Mouse (Mus musculus) left cerebral cortex, adult 8-10 months (tissue): ENCODE data around the gene Rasl12. TPM values are rescaled to one million over a fixed set of nuclear protein-coding genes. Genes with fewer than 3 reads are reported as not detected.

Source experiments
- DNase-seq, 2 experiments: peaks; one replicate each; pipeline ENCODE4 v3.0.0; 2022; ENCODE audit warnings: low spot score in 2 of 2
- total RNA-seq, 4 experiments: library from RNA; stranded (reverse); gene quantifications; 2 replicates each; pipeline ENCODE4 v1.2.4; 2022

Gene Rasl12
- total RNA-seq, 4 experiments from 2014 or later = 2.1 to 3.4 (median 3.2) TPM

- DNase-seq = peak; percentile 74 to 91
Measured at GRCm38 (mm10) chr9:65435671-65436301, 37.5 kb downstream of the Rasl12 start, which contains the start of gene Mtfmt. Gene Mtfmt (plus strand): TSS chr9:65435782.

DNA sequence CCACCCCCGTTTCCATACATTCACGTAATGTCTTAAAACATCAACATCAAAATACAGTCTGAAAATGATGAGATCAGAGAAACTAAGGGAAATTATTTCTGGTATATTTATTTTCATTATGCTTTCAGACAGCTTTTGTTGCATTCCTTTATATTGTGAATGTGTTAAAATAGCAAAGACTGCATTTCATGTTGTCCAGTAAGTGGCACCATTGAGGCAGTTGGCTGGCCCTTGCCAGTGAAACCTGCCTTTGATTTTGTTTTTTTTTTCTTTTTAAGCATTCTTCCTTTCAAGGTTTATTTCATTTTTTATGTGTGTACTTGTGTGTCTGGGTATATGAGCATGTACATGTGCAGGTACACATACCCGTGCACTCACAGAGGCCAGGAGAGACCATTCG lies 46.4 kb downstream of the Rasl12 start:
- DNase-seq = no peak

DNA sequence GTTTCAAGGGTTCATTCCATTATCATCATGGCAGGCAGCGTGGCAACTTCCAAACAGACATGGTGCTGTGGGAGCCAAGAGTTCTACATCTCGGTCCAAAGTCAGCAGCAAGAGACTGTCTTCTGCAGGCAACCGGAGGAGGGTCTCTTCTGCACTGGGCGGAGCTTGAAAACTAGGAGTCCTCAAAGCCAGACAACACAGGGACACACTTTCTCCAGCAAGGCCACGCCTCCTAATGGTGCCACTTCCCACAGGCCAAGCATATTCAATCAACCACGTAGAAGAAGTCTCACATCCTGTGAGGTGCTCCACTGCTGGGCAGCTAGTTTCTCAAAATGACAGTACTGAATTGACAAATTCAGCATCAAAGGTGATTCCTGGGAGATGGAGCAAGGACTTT lies 49.6 kb downstream of the Rasl12 start:
- DNase-seq = no peak

DNA sequence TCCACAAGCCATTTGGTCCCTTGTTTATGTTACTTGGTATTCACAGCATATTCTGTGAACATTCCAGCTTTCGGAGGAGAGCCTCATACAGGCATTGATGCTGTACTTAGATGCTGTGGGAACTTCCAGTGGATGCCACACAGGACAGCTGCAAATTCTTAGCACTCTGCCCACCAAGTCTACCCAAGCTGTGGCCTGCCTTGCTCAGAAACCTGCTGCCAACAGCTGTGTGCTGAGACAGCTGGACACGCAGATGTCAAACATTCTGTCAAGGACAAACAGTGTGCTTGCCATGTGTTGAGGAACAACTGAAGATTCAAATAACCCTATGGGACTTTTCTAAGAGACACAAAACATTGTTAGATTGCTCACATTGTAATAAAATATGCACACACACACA lies 60.7 kb downstream of the Rasl12 start:
- no peak for DNase-seq

GRCm38 (mm10) chr9:65460198-65460597 lies 61.9 kb downstream of the Rasl12 start:
- DNase-seq = no peak

- DNase-seq = peak; percentile 88 to 90
Measured at GRCm38 (mm10) chr9:65460732-65461442, 62.6 kb downstream of the Rasl12 start, which contains the start of gene Spg21. Gene Spg21 (plus strand): TSS chr9:65460947.

DNA sequence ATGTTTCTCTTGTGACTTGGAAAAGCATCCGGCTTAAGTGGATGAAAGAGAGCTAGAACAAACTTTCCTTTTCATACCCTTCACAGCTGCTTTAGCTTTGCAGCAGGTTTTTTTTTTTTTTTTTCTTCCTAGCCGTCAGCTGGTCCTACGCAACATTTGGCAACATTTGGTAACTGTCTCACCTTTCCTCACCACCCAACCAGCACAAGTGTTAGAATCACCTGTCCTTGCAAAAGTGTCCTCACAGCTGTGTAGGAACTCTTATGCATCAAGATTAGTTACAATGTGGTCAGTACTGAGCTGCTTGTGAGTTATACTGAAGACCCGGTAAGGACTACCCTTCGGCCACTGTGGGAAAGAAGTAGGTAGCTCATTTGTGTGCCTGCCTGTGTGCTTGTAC lies 64.2 kb downstream of the Rasl12 start:
- no peak for DNase-seq

GRCm38 (mm10) chr9:65464161-65464560 lies 65.9 kb downstream of the Rasl12 start:
- DNase-seq = no peak

Other genes with a start within 250 kb of the Rasl12 start
- gene Parp16, start 203.2 kb upstream of the Rasl12 start, total RNA-seq = 1 to 10 TPM; 3.4 to 4.8 (median 4.0) TPM
- under 1 TPM in 3 of 4 experiments, not detected in 1; 0.13 to 0.23 (median 0.19) TPM for gene Cilp, start 133.3 kb upstream of the Rasl12 start, total RNA-seq
- 10 to 100 TPM; 28.4 to 30.9 (median 28.9) TPM for gene Clpx, start 104.2 kb upstream of the Rasl12 start, total RNA-seq
- gene Pdcd7, start 52.4 kb upstream of the Rasl12 start, total RNA-seq = 10 to 100 TPM; 27.3 to 31.1 (median 27.9) TPM
- 1 to 10 TPM; 4.0 to 5.0 (median 4.7) TPM for gene Ubap1l, start 37.5 kb upstream of the Rasl12 start, total RNA-seq
- under 1 TPM in 3 of 4 experiments, not detected in 1; 0.11 to 0.32 (median 0.12) TPM for gene Kbtbd13, start 6.9 kb upstream of the Rasl12 start, total RNA-seq
- not detected for gene Slc51b, start 24.4 kb downstream of the Rasl12 start, total RNA-seq
- 10 to 100 TPM; 16.4 to 20.5 (median 16.9) TPM for gene Mtfmt, start 37.3 kb downstream of the Rasl12 start, total RNA-seq
- gene Spg21, start 62.4 kb downstream of the Rasl12 start, total RNA-seq = 10 to 100 TPM; 33.6 to 43.7 (median 41.2) TPM
- 1 to 10 TPM; 3.8 to 6.4 (median 4.8) TPM for gene Ankdd1a, start 121.7 kb downstream of the Rasl12 start, total RNA-seq
- 10 to 100 TPM; 16.3 to 24.5 (median 18.9) TPM for gene Plekho2, start 181.5 kb downstream of the Rasl12 start, total RNA-seq
- gene Pif1, start 188.7 kb downstream of the Rasl12 start, total RNA-seq = under 1 TPM; 0.18 to 0.63 (median 0.26) TPM
- 1 to 10 TPM; 2.2 to 5.3 (median 3.0) TPM for gene Rbpms2, start 231.1 kb downstream of the Rasl12 start, total RNA-seq